Mouse (Mus musculus): ENCODE data around the gene Ebf1.

Ebf1 gene

GRCm38 (mm10) chr11:44954362-44954761 is 337.2 kb downstream of the Ebf1 start:
- Histone ChIP-seq H3K36me3 (ENCODE audit: control insufficient read depth, insufficient read depth, low read length, poor library complexity, severe bottlenecking) (peaks cover 5% of the 10 kb centered on the region), H3K27me3 (ENCODE audit: control insufficient read depth, insufficient read depth, low read length, poor library complexity, severe bottlenecking) (no peaks in the 10 kb centered on the region)
- DNase-seq (ENCODE audit: low read depth, low spot score) = no peak

- Histone ChIP-seq H3K27me3 (ENCODE audit: control insufficient read depth, insufficient read depth, low read length, poor library complexity, severe bottlenecking) (no peaks in the 10 kb centered on the region), H3K36me3 (ENCODE audit: control insufficient read depth, insufficient read depth, low read length, poor library complexity, severe bottlenecking) (peaks cover 8% of the 10 kb centered on the region; the same call in 1 of the 2 replicates)
- DNase-seq (ENCODE audit: low read depth, low spot score) = no peak
These were observed 345.8 kb downstream of the Ebf1 start for GRCm38 (mm10) chr11:44962746-44963440.

- Histone ChIP-seq H3K36me3 (ENCODE audit: control insufficient read depth, insufficient read depth, low read length, poor library complexity, severe bottlenecking) (peaks cover 16% of the 10 kb centered on the region; the same call in 1 of the 2 replicates), H3K27me3 (ENCODE audit: control insufficient read depth, insufficient read depth, low read length, poor library complexity, severe bottlenecking) (no peaks in the 10 kb centered on the region)
- no peak for DNase-seq (ENCODE audit: low read depth, low spot score)
These were observed 351.9 kb downstream of the Ebf1 start for GRCm38 (mm10) chr11:44969011-44969410.

- no peak for DNase-seq (ENCODE audit: low read depth, low spot score)
- no peaks in the 10 kb centered on the region for H3K27me3 ChIP-seq (ENCODE audit: control insufficient read depth, insufficient read depth, low read length, poor library complexity, severe bottlenecking)
These were observed 357.2 kb downstream of the Ebf1 start for GRCm38 (mm10) chr11:44974271-44974670.

GRCm38 (mm10) chr11:44975151-44975550 is 358.0 kb downstream of the Ebf1 start:
- no peak for DNase-seq (ENCODE audit: low read depth, low spot score)
- Histone ChIP-seq H3K27me3 (ENCODE audit: control insufficient read depth, insufficient read depth, low read length, poor library complexity, severe bottlenecking) (no peaks in the 10 kb centered on the region), H3K36me3 (ENCODE audit: control insufficient read depth, insufficient read depth, low read length, poor library complexity, severe bottlenecking) (peaks cover 10% of the 10 kb centered on the region; the same call in 1 of the 2 replicates)

More at GRCm38 (mm10) chr11:44974271-44974670, 357.2 kb downstream of the Ebf1 start:
- H3K36me3 ChIP-seq (ENCODE audit: control insufficient read depth, insufficient read depth, low read length, poor library complexity, severe bottlenecking) = peaks cover 10% of the 10 kb centered on the region; the same call in 1 of the 2 replicates

- Histone ChIP-seq H3K27me3 (ENCODE audit: control insufficient read depth, insufficient read depth, low read length, poor library complexity, severe bottlenecking) (no peaks in the 10 kb centered on the region), H3K36me3 (ENCODE audit: control insufficient read depth, insufficient read depth, low read length, poor library complexity, severe bottlenecking) (peaks cover 10% of the 10 kb centered on the region; the same call in 1 of the 2 replicates)
- no peak for DNase-seq (ENCODE audit: low read depth, low spot score)
These were observed 359.2 kb downstream of the Ebf1 start for GRCm38 (mm10) chr11:44976254-44976802.

- DNase-seq (ENCODE audit: low read depth, low spot score) = no peak
- Histone ChIP-seq H3K27me3 (ENCODE audit: control insufficient read depth, insufficient read depth, low read length, poor library complexity, severe bottlenecking) (no peaks in the 10 kb centered on the region), H3K36me3 (ENCODE audit: control insufficient read depth, insufficient read depth, low read length, poor library complexity, severe bottlenecking) (peaks cover 12% of the 10 kb centered on the region)
These were observed 360.8 kb downstream of the Ebf1 start for GRCm38 (mm10) chr11:44977921-44978397.

- Histone ChIP-seq H3K36me3 (ENCODE audit: control insufficient read depth, insufficient read depth, low read length, poor library complexity, severe bottlenecking) (peaks cover 8% of the 10 kb centered on the region), H3K27me3 (ENCODE audit: control insufficient read depth, insufficient read depth, low read length, poor library complexity, severe bottlenecking) (no peaks in the 10 kb centered on the region)
- no peak for DNase-seq (ENCODE audit: low read depth, low spot score)
These were observed 362.3 kb downstream of the Ebf1 start for GRCm38 (mm10) chr11:44979391-44979790.

- no peak for DNase-seq (ENCODE audit: low read depth, low spot score)
- Histone ChIP-seq H3K27me3 (ENCODE audit: control insufficient read depth, insufficient read depth, low read length, poor library complexity, severe bottlenecking) (no peaks in the 10 kb centered on the region), H3K36me3 (ENCODE audit: control insufficient read depth, insufficient read depth, low read length, poor library complexity, severe bottlenecking) (peaks cover 8% of the 10 kb centered on the region)
These were observed 365.1 kb downstream of the Ebf1 start for GRCm38 (mm10) chr11:44982225-44982624.

GRCm38 (mm10) chr11:44983961-44984360 is 366.8 kb downstream of the Ebf1 start:
- Histone ChIP-seq H3K27me3 (ENCODE audit: control insufficient read depth, insufficient read depth, low read length, poor library complexity, severe bottlenecking) (no peaks in the 10 kb centered on the region), H3K36me3 (ENCODE audit: control insufficient read depth, insufficient read depth, low read length, poor library complexity, severe bottlenecking) (peaks cover 8% of the 10 kb centered on the region)
- DNase-seq (ENCODE audit: low read depth, low spot score) = no peak

- H3K27me3 ChIP-seq (ENCODE audit: control insufficient read depth, insufficient read depth, low read length, poor library complexity, severe bottlenecking) = no peaks in the 10 kb centered on the region
- DNase-seq (ENCODE audit: low read depth, low spot score) = no peak
- H3K36me3 ChIP-seq (ENCODE audit: control insufficient read depth, insufficient read depth, low read length, poor library complexity, severe bottlenecking) = peaks cover 8% of the 10 kb centered on the region
These were observed 367.3 kb downstream of the Ebf1 start for GRCm38 (mm10) chr11:44984381-44984780.

GRCm38 (mm10) chr11:44987796-44988195 is 370.7 kb downstream of the Ebf1 start:
- Histone ChIP-seq H3K27me3 (ENCODE audit: control insufficient read depth, insufficient read depth, low read length, poor library complexity, severe bottlenecking) (no peaks in the 10 kb centered on the region), H3K36me3 (ENCODE audit: control insufficient read depth, insufficient read depth, low read length, poor library complexity, severe bottlenecking) (peaks cover 10% of the 10 kb centered on the region)
- DNase-seq (ENCODE audit: low read depth, low spot score) = no peak

GRCm38 (mm10) chr11:45002681-45003286 is 385.7 kb downstream of the Ebf1 start:
- DNase-seq (ENCODE audit: low read depth, low spot score) = no peak
- no peaks in the 10 kb centered on the region for H3K27me3 ChIP-seq (ENCODE audit: control insufficient read depth, insufficient read depth, low read length, poor library complexity, severe bottlenecking)
- peaks cover 5% of the 10 kb centered on the region for H3K36me3 ChIP-seq (ENCODE audit: control insufficient read depth, insufficient read depth, low read length, poor library complexity, severe bottlenecking)

- H3K27me3 ChIP-seq (ENCODE audit: control insufficient read depth, insufficient read depth, low read length, poor library complexity, severe bottlenecking) = no peaks in the 10 kb centered on the region
- DNase-seq (ENCODE audit: low read depth, low spot score) = no peak
These were observed 386.8 kb downstream of the Ebf1 start for GRCm38 (mm10) chr11:45003716-45004437.

More at GRCm38 (mm10) chr11:45003716-45004437, 386.8 kb downstream of the Ebf1 start:
- H3K36me3 ChIP-seq (ENCODE audit: control insufficient read depth, insufficient read depth, low read length, poor library complexity, severe bottlenecking) = peaks cover 5% of the 10 kb centered on the region

Measured in splenic B cell, adult 2 months (primary cell).